Mouse (Mus musculus) testis, adult 2 months (tissue): Measurements from ENCODE around the gene Gm37240.

Experiments
- CTCF ChIP-seq: fragments of 200-500 bp; IDR thresholded peaks from 2 replicates; pipeline ENCODE4 v1.5.1; 2012; ENCODE audit warnings: low read depth, mild to moderate bottlenecking, inconsistent platforms, low read length, moderate library complexity; ENCODE audit not compliant: control insufficient read depth, insufficient read depth, insufficient replicate concordance
- POLR2A ChIP-seq: fragments of 200-500 bp; IDR thresholded peaks from 2 replicates; pipeline ENCODE4 v1.6.1; 2012; ENCODE audit warnings: low read depth, mild to moderate bottlenecking, inconsistent platforms, low read length, moderate library complexity; ENCODE audit not compliant: control insufficient read depth

DNA sequence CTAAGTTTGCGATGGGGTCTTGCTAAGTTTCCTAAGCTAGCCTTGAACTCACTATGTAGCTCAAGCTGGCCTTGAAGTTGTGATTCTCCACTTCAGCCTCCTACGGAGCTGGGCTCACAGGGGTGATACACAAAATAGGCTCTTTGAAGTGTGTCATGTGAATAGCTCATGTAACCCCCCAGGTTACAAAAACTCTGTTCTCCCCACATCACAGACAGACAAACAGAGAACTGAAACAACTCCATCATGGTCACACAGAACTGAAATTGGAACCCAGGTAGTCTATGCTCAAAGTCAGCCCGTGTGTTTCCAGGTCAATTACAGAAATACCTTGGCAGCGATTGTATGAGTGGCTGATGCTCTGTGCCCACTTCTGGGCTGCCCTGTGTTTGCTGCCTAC, 1164.6 kb downstream of the Gm37240 start:
- TF ChIP-seq CTCF, result no peak
- TF ChIP-seq POLR2A, result no peak
